Mouse (Mus musculus) erythroblast, embryonic 14.5 days (primary cell): ENCODE data around the gene Gm44579.

Source experiments
- GATA1 ChIP-seq: IDR thresholded peaks from 2 replicates; pipeline ENCODE4 v1.6.1; 2012; ENCODE audit warnings: low read length, inconsistent platforms, mixed read lengths
- TAL1 ChIP-seq: IDR thresholded peaks from 3 replicates; pipeline ENCODE4 v1.6.1; 2012; ENCODE audit warnings: low read length, inconsistent platforms, mixed read lengths

- TF ChIP-seq TAL1 (no peak), GATA1 (no peak)
Measured at GRCm38 (mm10) chr15:98155944-98156343, 64.8 kb downstream of the Gm44579 start.
